In the genomic region with DNA sequence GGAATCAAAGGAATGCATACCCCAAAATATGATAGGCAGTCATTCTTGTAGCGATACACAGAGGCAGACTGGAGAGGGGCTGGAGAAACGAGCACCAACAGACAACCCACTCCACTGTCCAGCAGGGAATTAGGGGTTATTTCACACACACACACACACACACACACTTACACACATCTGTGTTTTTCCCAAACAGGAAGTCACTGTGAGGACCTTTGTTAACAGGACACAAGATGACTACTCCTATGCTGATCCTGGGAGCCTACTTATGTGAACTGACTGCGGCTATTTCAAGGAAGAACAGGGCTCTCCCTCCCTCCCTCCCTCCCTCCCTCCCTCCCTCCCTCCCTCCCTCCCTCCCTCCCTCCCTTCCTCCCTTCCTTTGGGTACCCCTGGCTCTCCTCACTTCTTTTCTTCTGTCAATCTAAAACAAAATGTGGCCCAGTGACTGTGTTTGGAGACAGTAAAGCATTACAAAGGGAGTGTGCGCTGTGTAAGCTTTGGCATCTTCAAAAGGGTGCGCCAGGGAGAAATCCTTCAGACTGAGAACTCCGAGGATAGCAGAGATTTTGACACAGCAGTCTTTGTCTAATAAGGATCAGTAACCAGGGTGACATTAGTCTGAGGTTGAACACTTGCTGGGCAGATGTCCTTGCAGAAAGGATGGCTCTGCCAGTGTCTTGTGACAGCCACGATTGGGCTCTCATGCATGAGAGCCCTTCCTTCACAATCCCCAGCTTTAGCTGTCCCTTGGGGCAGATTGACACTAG, we compare ENCODE assay signal across 10 mouse cellular contexts.
DNase-seq lines count a peak whose midpoint lies in the region; ATAC-seq lines count a peak whose summit lies in the region.
"Had no signal": no experiment of that assay in that cellular context is flagged by ENCODE, and none has a peak within 500 bp of the region (broad histone marks: within the 10 kb centered on the region; RNA-seq: fewer than 3 reads in every experiment).

No protein-coding gene starts in this region.

- H3K27ac ChIP-seq in heart, embryonic 13.5 days (replicated peaks): peak overlapping the region; percentile 68
- H3K27ac ChIP-seq in embryonic facial prominence, embryonic 12.5 days: 0 out of 2 replicates have a peak overlapping the region, but pooled peaks have one; percentile 17
- H3K27ac ChIP-seq in hindbrain, embryonic 13.5 days: peak overlapping the region; percentile 66
- H3K27ac ChIP-seq in midbrain, embryonic 12.5 days (replicated peaks): peak overlapping the region; percentile 75

- no peak for DNase-seq in heart, adult 11 months
- no peak for DNase-seq in adipocyte (ENCODE audit: low spot score)
- no peak for DNase-seq in natural killer cell, adult 2 months (ENCODE audit: low spot score in 2 of 2)
- no peak for DNase-seq in Muller cell, postnatal 12 days (ENCODE audit: inconsistent ontology term)
- DNase-seq: cerebellum, postnatal 36 days; kidney, postnatal 36 days had no signal

- H3K27me3 ChIP-seq in heart, embryonic 13.5 days (replicated peaks): peaks cover 12% of the 10 kb centered on the region; the same call in 1 of the 2 replicates
- H3K27me3 ChIP-seq in embryonic facial prominence, embryonic 12.5 days: no peaks in the 10 kb centered on the region
- 0 out of 2 replicates have a peak, but pooled peaks cover 3% of the 10 kb centered on the region for H3K27me3 ChIP-seq in hindbrain, embryonic 13.5 days
- peaks cover 10% of the 10 kb centered on the region for H3K27me3 ChIP-seq in midbrain, embryonic 12.5 days

- ATAC-seq in heart, embryonic 13.5 days (ENCODE audit: extremely low read depth, insufficient number of reproducible peaks, low FRiP score, low TSS enrichment): no peak
- no peak for ATAC-seq in embryonic facial prominence, embryonic 12.5 days (ENCODE audit: insufficient number of reproducible peaks, insufficient read depth, low FRiP score, low TSS enrichment)
- peak; percentile 49; the same call in 1 of the 2 replicates for ATAC-seq in hindbrain, embryonic 13.5 days (ENCODE audit: low FRiP score)
- ATAC-seq in midbrain, embryonic 12.5 days (ENCODE audit: low FRiP score, low read depth): peak; percentile 71

- peak overlapping the region; percentile 25 for H3K4me2 ChIP-seq in heart, embryonic 13.5 days
- H3K4me2 ChIP-seq in embryonic facial prominence, embryonic 12.5 days (replicated peaks): no peak overlapping the region
- H3K4me2 ChIP-seq in hindbrain, embryonic 13.5 days: no peak overlapping the region
- H3K4me2 ChIP-seq in midbrain, embryonic 12.5 days (replicated peaks): 0 out of 2 replicates have a peak overlapping the region, but pooled peaks have one; percentile 1

- peaks cover 36% of the 10 kb centered on the region for H3K4me1 ChIP-seq in heart, embryonic 13.5 days
- peaks cover 35% of the 10 kb centered on the region for H3K4me1 ChIP-seq in embryonic facial prominence, embryonic 12.5 days
- H3K4me1 ChIP-seq in hindbrain, embryonic 13.5 days (replicated peaks): peaks cover 34% of the 10 kb centered on the region
- H3K4me1 ChIP-seq in midbrain, embryonic 12.5 days: peaks cover 21% of the 10 kb centered on the region

- no peaks in the 10 kb centered on the region for H3K9me3 ChIP-seq in heart, embryonic 13.5 days
- H3K9me3 ChIP-seq in embryonic facial prominence, embryonic 12.5 days: no peaks in the 10 kb centered on the region
- H3K9me3 ChIP-seq in hindbrain, embryonic 13.5 days: no peaks in the 10 kb centered on the region
- no peaks in the 10 kb centered on the region for H3K9me3 ChIP-seq in midbrain, embryonic 12.5 days

- H3K4me3 ChIP-seq in heart, embryonic 13.5 days: no peak overlapping the region
- H3K4me3 ChIP-seq in embryonic facial prominence, embryonic 12.5 days: no peak overlapping the region
- no peak overlapping the region for H3K4me3 ChIP-seq in hindbrain, embryonic 13.5 days
- no peak overlapping the region for H3K4me3 ChIP-seq in midbrain, embryonic 12.5 days

- no peaks in the 10 kb centered on the region for H3K36me3 ChIP-seq in heart, embryonic 13.5 days
- no peaks in the 10 kb centered on the region for H3K36me3 ChIP-seq in embryonic facial prominence, embryonic 12.5 days
- no peaks in the 10 kb centered on the region for H3K36me3 ChIP-seq in hindbrain, embryonic 13.5 days
- H3K36me3 ChIP-seq in midbrain, embryonic 12.5 days: no peaks in the 10 kb centered on the region

- WGBS in heart, embryonic 13.5 days: 66% methylated on average over 7 of the region's 7 CpGs
- 50% methylated on average over 7 of the region's 7 CpGs for WGBS in embryonic facial prominence, embryonic 12.5 days
- 21% methylated on average over 7 of the region's 7 CpGs for WGBS in hindbrain, embryonic 13.5 days
- WGBS in midbrain, embryonic 12.5 days: 20% methylated on average over 7 of the region's 7 CpGs

- no peak overlapping the region for H3K9ac ChIP-seq in heart, embryonic 13.5 days
- no peak overlapping the region for H3K9ac ChIP-seq in embryonic facial prominence, embryonic 12.5 days
- H3K9ac ChIP-seq in hindbrain, embryonic 13.5 days: no peak overlapping the region
- H3K9ac ChIP-seq in midbrain, embryonic 12.5 days (replicated peaks): no peak overlapping the region

Comparison
In these comparisons a context has a peak if more than half of its experiments do, and no peak if none do; other contexts are left out.
1. ATAC-seq: peak in hindbrain, embryonic 13.5 days (single experiment) and midbrain, embryonic 12.5 days (single experiment); none in heart, embryonic 13.5 days (single experiment) and embryonic facial prominence, embryonic 12.5 days (single experiment).
2. H3K27ac ChIP-seq: peak in every context shown above with its lines; median percentile 75 in midbrain, embryonic 12.5 days; 68 in heart, embryonic 13.5 days; 66 in hindbrain, embryonic 13.5 days; 17 in embryonic facial prominence, embryonic 12.5 days.
3. H3K4me2 ChIP-seq: peak in heart, embryonic 13.5 days (single experiment) and midbrain, embryonic 12.5 days (single experiment); none in embryonic facial prominence, embryonic 12.5 days (single experiment) and hindbrain, embryonic 13.5 days (single experiment).